Mouse (Mus musculus): ENCODE data around the gene Ctrc.

DNA sequence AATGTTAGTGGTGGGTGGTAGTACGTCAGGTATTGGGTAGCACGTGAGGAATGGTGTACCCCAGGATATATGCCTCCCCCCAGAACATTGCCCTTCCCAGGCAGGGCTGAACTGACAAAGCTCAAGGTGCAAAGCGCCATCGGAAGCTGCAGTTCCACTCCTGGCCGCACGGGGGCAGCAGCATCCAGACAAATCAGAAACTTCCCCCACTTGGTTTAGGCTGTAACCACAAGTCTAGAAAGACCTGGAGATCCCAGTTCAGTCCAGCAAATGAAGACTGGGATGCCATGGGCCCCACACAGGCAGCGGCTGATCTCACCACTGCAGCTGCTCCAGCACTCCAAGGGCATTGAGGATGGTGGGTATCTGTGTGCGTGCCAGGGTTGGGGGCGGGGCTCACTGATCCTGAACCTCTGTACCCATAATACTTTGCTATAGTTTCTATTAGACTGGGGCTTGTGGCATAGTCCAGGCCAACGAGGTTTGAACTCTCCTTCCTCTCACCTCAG is 11.3 kb upstream of the Ctrc start:
- peak; percentile 98 for TF ChIP-seq CTCF (IDR thresholded peaks at IDR 0.05; ENCODE audit: control insufficient read depth, insufficient read depth, insufficient replicate concordance, low read depth, low read length)
- no peak for TF ChIP-seq POLR2A (IDR thresholded peaks at IDR 0.05; ENCODE audit: control insufficient read depth, low read depth, low read length)

Measured in testis, adult 2 months (tissue).